Mouse (Mus musculus) large intestine, adult 2 months (tissue): Measurements from ENCODE around the gene Zfp451. TPM values are rescaled to one million over a fixed set of nuclear protein-coding genes. Genes with fewer than 3 reads are reported as not detected.
"Not testable (repeated sequence)": the region's sequence is repeated elsewhere in the genome, so short reads cannot be mapped to it uniquely, and the experiment has no call there.

ENCODE experiments used
- DNase-seq: peaks from one replicate; pipeline ENCODE4 v3.0.0-alpha.2; 2012; ENCODE audit warnings: low read depth, low spot score
- WGBS: fragments of 180-500 bp; shearing (Covaris S2); methylation state at CpG from one replicate; pipeline ENCODE4 v1.1.7; 2018; 5-methylcytosine and 5-hydroxymethylcytosine counted together
- polyA plus RNA-seq: library from polyadenylated mRNA; depleted of rRNA; stranded (reverse); fragments of >200 nt; gene quantifications from 2 replicates; pipeline ENCODE4 v1.2.3, GENCODE M21; 2012

The Zfp451 gene
- polyA plus RNA-seq, 1 experiment, result 2.2 TPM

- WGBS, result 87% methylated on average over 2 of the region's 2 CpGs
- no peak for DNase-seq
These were observed 50.6 kb downstream of the Zfp451 start for GRCm38 (mm10) chr1:33763826-33764225.

- no peak for DNase-seq
- 35% methylated on average over 4 of the region's 4 CpGs for WGBS
These were observed 55.9 kb downstream of the Zfp451 start for GRCm38 (mm10) chr1:33758488-33758887.

GRCm38 (mm10) chr1:33757491-33758041 is 56.8 kb downstream of the Zfp451 start, which contains the start of gene Bag2:
Gene Bag2, minus strand, starts transcription at chr1:33757795.
- WGBS, result 1% methylated on average over 60 of the region's 61 CpGs
- no peak for DNase-seq

- no peak for DNase-seq
- WGBS, result 1% methylated on average over 14 of the region's 14 CpGs
These were observed 57.4 kb downstream of the Zfp451 start for GRCm38 (mm10) chr1:33757033-33757413.

- WGBS, result 15% methylated on average over 18 of the region's 18 CpGs
- DNase-seq, result no peak
These were observed 58.0 kb downstream of the Zfp451 start for GRCm38 (mm10) chr1:33756258-33757032.

- DNase-seq, result no peak
- WGBS, result 68% methylated on average over 7 of the region's 7 CpGs
These were observed 58.6 kb downstream of the Zfp451 start for GRCm38 (mm10) chr1:33755799-33756198.

GRCm38 (mm10) chr1:33754965-33755735 is 59.2 kb downstream of the Zfp451 start:
- 45% methylated on average over 21 of the region's 21 CpGs for WGBS

GRCm38 (mm10) chr1:33754089-33754488 is 60.3 kb downstream of the Zfp451 start:
- WGBS, result 83% methylated on average over 17 of the region's 17 CpGs
- no peak for DNase-seq

More at GRCm38 (mm10) chr1:33754965-33755735, 59.2 kb downstream of the Zfp451 start:
- no peak for DNase-seq

GRCm38 (mm10) chr1:33751283-33751682 is 63.1 kb downstream of the Zfp451 start:
- no peak for DNase-seq
- 88% methylated on average over 10 of the region's 10 CpGs for WGBS

GRCm38 (mm10) chr1:33749709-33750108 is 64.7 kb downstream of the Zfp451 start:
- WGBS, result 81% methylated on average over 4 of the region's 4 CpGs
- DNase-seq, result not testable (repeated sequence)

- 97% methylated on average over 11 of the region's 11 CpGs for WGBS
- DNase-seq, result no peak
These were observed 65.3 kb downstream of the Zfp451 start for GRCm38 (mm10) chr1:33749109-33749508.

GRCm38 (mm10) chr1:33745901-33746300 is 68.5 kb downstream of the Zfp451 start:
- WGBS, result 89% methylated on average over 4 of the region's 4 CpGs

GRCm38 (mm10) chr1:33744815-33745214 is 69.6 kb downstream of the Zfp451 start:
- 91% methylated on average over 9 of the region's 9 CpGs for WGBS
- not testable (repeated sequence) for DNase-seq

More at GRCm38 (mm10) chr1:33745901-33746300, 68.5 kb downstream of the Zfp451 start:
- no peak for DNase-seq

GRCm38 (mm10) chr1:33742903-33743302 is 71.5 kb downstream of the Zfp451 start:
- 14% methylated on average over 8 of the region's 8 CpGs for WGBS
- no peak for DNase-seq

GRCm38 (mm10) chr1:33739302-33739701 is 75.1 kb downstream of the Zfp451 start:
- no peak for DNase-seq
- WGBS, result 23% methylated on average over 12 of the region's 12 CpGs

- no peak for DNase-seq
- WGBS, result 73% methylated on average over 11 of the region's 11 CpGs
These were observed 75.6 kb downstream of the Zfp451 start for GRCm38 (mm10) chr1:33738681-33739278.

- 91% methylated on average over 11 of the region's 11 CpGs for WGBS
- DNase-seq, result no peak
These were observed 76.1 kb downstream of the Zfp451 start for GRCm38 (mm10) chr1:33738281-33738680.

- DNase-seq, result no peak
- WGBS, result 57% methylated on average over 5 of the region's 5 CpGs
These were observed 80.3 kb downstream of the Zfp451 start for GRCm38 (mm10) chr1:33734001-33734685.

GRCm38 (mm10) chr1:33733044-33733443 is 81.4 kb downstream of the Zfp451 start:
- WGBS, result 78% methylated on average over 9 of the region's 9 CpGs
- no peak for DNase-seq
